Mouse (Mus musculus): ENCODE data around the gene Olfr223. TPM values are rescaled to one million over a fixed set of nuclear protein-coding genes. Genes with fewer than 3 reads are reported as not detected.

Gene Olfr223
- total and polyA plus RNA-seq, 3 experiments = not detected

- H3K36me3 ChIP-seq (replicated peaks) = no peaks in the 10 kb centered on the region
- no peaks in the 10 kb centered on the region for H3K9me3 ChIP-seq (replicated peaks)
- H3K4me1 ChIP-seq (ENCODE audit: insufficient read depth, low read depth, low read length) = no peaks in the 10 kb centered on the region
- H3K27me3 ChIP-seq (ENCODE audit: insufficient read depth, low read length) = peaks cover 30% of the 10 kb centered on the region
- DNase-seq (ENCODE audit: low spot score) (no peak), ATAC-seq (ENCODE audit: extremely low read depth, insufficient number of reproducible peaks, low FRiP score, poor library complexity, severe bottlenecking) (no peak)
- H3K4me3 ChIP-seq (ENCODE audit: low read depth, low read length) = no peak overlapping the region
- TF ChIP-seq GATA2 (IDR thresholded peaks at IDR 0.05; ENCODE audit: borderline replicate concordance, low read depth, low read length) = no peak
- no peak for TF ChIP-seq POLR2AphosphoS5 (IDR thresholded peaks at IDR 0.05; ENCODE audit: insufficient replicate concordance, low read depth, low read length)
- no peak for TF ChIP-seq GATA1 (IDR thresholded peaks at IDR 0.05; ENCODE audit: borderline replicate concordance, low read length)
- TF ChIP-seq CTCF (IDR thresholded peaks at IDR 0.05; ENCODE audit: low read depth, low read length) = no peak
- TF ChIP-seq TAL1 (conservative IDR thresholded peaks at IDR 0.05; ENCODE audit: low read depth, low read length) = no peak
Observed at GRCm38 (mm10) chr11:59544005-59544404, 49.1 kb downstream of the Olfr223 start.

- no peak overlapping the region for H3K4me3 ChIP-seq (ENCODE audit: low read depth, low read length)
- H3K27me3 ChIP-seq (ENCODE audit: insufficient read depth, low read length) = peaks cover 26% of the 10 kb centered on the region
- no peaks in the 10 kb centered on the region for H3K36me3 ChIP-seq (replicated peaks)
- no peak for ATAC-seq (ENCODE audit: extremely low read depth, insufficient number of reproducible peaks, low FRiP score, poor library complexity, severe bottlenecking)
- no peaks in the 10 kb centered on the region for H3K9me3 ChIP-seq (replicated peaks)
- TF ChIP-seq TAL1 (conservative IDR thresholded peaks at IDR 0.05; ENCODE audit: low read depth, low read length) (no peak), GATA2 (IDR thresholded peaks at IDR 0.05; ENCODE audit: borderline replicate concordance, low read depth, low read length) (no peak), POLR2AphosphoS5 (IDR thresholded peaks at IDR 0.05; ENCODE audit: insufficient replicate concordance, low read depth, low read length) (no peak), CTCF (IDR thresholded peaks at IDR 0.05; ENCODE audit: low read depth, low read length) (no peak), GATA1 (IDR thresholded peaks at IDR 0.05; ENCODE audit: borderline replicate concordance, low read length) (no peak)
- no peaks in the 10 kb centered on the region for H3K4me1 ChIP-seq (ENCODE audit: insufficient read depth, low read depth, low read length)
- DNase-seq (ENCODE audit: low spot score) = no peak
Observed at GRCm38 (mm10) chr11:59543376-59543775, 49.7 kb downstream of the Olfr223 start.

- Histone ChIP-seq H3K27me3 (ENCODE audit: insufficient read depth, low read length) (peaks cover 24% of the 10 kb centered on the region), H3K36me3 (replicated peaks) (no peaks in the 10 kb centered on the region), H3K4me3 (ENCODE audit: low read depth, low read length) (no peak overlapping the region), H3K4me1 (ENCODE audit: insufficient read depth, low read depth, low read length) (no peaks in the 10 kb centered on the region; the same call in 1 of the 2 replicates), H3K9me3 (replicated peaks) (no peaks in the 10 kb centered on the region)
- TF ChIP-seq TAL1 (conservative IDR thresholded peaks at IDR 0.05; ENCODE audit: low read depth, low read length) (no peak), CTCF (IDR thresholded peaks at IDR 0.05; ENCODE audit: low read depth, low read length) (no peak), GATA1 (IDR thresholded peaks at IDR 0.05; ENCODE audit: borderline replicate concordance, low read length) (no peak), GATA2 (IDR thresholded peaks at IDR 0.05; ENCODE audit: borderline replicate concordance, low read depth, low read length) (no peak), POLR2AphosphoS5 (IDR thresholded peaks at IDR 0.05; ENCODE audit: insufficient replicate concordance, low read depth, low read length) (no peak)
- ATAC-seq (ENCODE audit: extremely low read depth, insufficient number of reproducible peaks, low FRiP score, poor library complexity, severe bottlenecking) = no peak
- DNase-seq (ENCODE audit: low spot score) = no peak
Observed at GRCm38 (mm10) chr11:59542442-59542841, 50.6 kb downstream of the Olfr223 start.

GRCm38 (mm10) chr11:59541324-59541723 lies 51.8 kb downstream of the Olfr223 start, which contains the start of gene Nlrp3:
Gene Nlrp3 (plus strand): TSS chr11:59541568.
- H3K4me1 ChIP-seq (ENCODE audit: insufficient read depth, low read depth, low read length) = no peaks in the 10 kb centered on the region; the same call in 1 of the 2 replicates
- ATAC-seq (ENCODE audit: extremely low read depth, insufficient number of reproducible peaks, low FRiP score, poor library complexity, severe bottlenecking) = no peak

GRCm38 (mm10) chr11:59540123-59540522 lies 53.0 kb downstream of the Olfr223 start:
- TF ChIP-seq TAL1 (conservative IDR thresholded peaks at IDR 0.05; ENCODE audit: low read depth, low read length) = no peak
- TF ChIP-seq POLR2AphosphoS5 (IDR thresholded peaks at IDR 0.05; ENCODE audit: insufficient replicate concordance, low read depth, low read length) = no peak
- no peak for TF ChIP-seq GATA2 (IDR thresholded peaks at IDR 0.05; ENCODE audit: borderline replicate concordance, low read depth, low read length)
- no peak for TF ChIP-seq CTCF (IDR thresholded peaks at IDR 0.05; ENCODE audit: low read depth, low read length)
- TF ChIP-seq GATA1 (IDR thresholded peaks at IDR 0.05; ENCODE audit: borderline replicate concordance, low read length) = no peak
- Histone ChIP-seq H3K36me3 (replicated peaks) (no peaks in the 10 kb centered on the region), H3K4me1 (ENCODE audit: insufficient read depth, low read depth, low read length) (no peaks in the 10 kb centered on the region; the same call in 1 of the 2 replicates), H3K4me3 (ENCODE audit: low read depth, low read length) (no peak overlapping the region), H3K9me3 (replicated peaks) (0 out of 2 replicates have a peak, but pooled peaks cover 2% of the 10 kb centered on the region), H3K27me3 (ENCODE audit: insufficient read depth, low read length) (peaks cover 15% of the 10 kb centered on the region)
- DNase-seq (ENCODE audit: low spot score) (no peak), ATAC-seq (ENCODE audit: extremely low read depth, insufficient number of reproducible peaks, low FRiP score, poor library complexity, severe bottlenecking) (no peak)

More at GRCm38 (mm10) chr11:59541324-59541723, 51.8 kb downstream of the Olfr223 start, which contains the start of gene Nlrp3:
- TF ChIP-seq CTCF (IDR thresholded peaks at IDR 0.05; ENCODE audit: low read depth, low read length) (no peak), GATA1 (IDR thresholded peaks at IDR 0.05; ENCODE audit: borderline replicate concordance, low read length) (no peak), TAL1 (conservative IDR thresholded peaks at IDR 0.05; ENCODE audit: low read depth, low read length) (no peak), POLR2AphosphoS5 (IDR thresholded peaks at IDR 0.05; ENCODE audit: insufficient replicate concordance, low read depth, low read length) (no peak), GATA2 (IDR thresholded peaks at IDR 0.05; ENCODE audit: borderline replicate concordance, low read depth, low read length) (no peak)
- Histone ChIP-seq H3K9me3 (replicated peaks) (0 out of 2 replicates have a peak, but pooled peaks cover 2% of the 10 kb centered on the region), H3K27me3 (ENCODE audit: insufficient read depth, low read length) (peaks cover 21% of the 10 kb centered on the region), H3K4me3 (ENCODE audit: low read depth, low read length) (no peak within 1 kb of the TSS), H3K36me3 (replicated peaks) (no peaks in the 10 kb centered on the region)
- DNase-seq (ENCODE audit: low spot score) = no peak

Other genes starting within 250 kb of the Olfr223 start
- gene Prss38, start 217.6 kb downstream of the Olfr223 start, total RNA-seq (2014; fragmentation: Nextera tagmentation) = 0.68 TPM in 1 of 2 replicates, not detected in the other
- not detected in 2 replicates for gene Prss38, start 217.6 kb downstream of the Olfr223 start, total RNA-seq (2017)
- not detected in 2 replicates for gene Prss38, start 217.6 kb downstream of the Olfr223 start, polyA plus RNA-seq (2012)
- 11.7 and 14.8 TPM in 2 replicates for gene Jmjd4, start 143.2 kb downstream of the Olfr223 start, total RNA-seq (2014; fragmentation: Nextera tagmentation)
- gene Jmjd4, start 143.2 kb downstream of the Olfr223 start, total RNA-seq (2017) = 10.7 and 12.9 TPM in 2 replicates
- 7.4 and 8.4 TPM in 2 replicates for gene Jmjd4, start 143.2 kb downstream of the Olfr223 start, polyA plus RNA-seq (2012)
- gene Snap47, start 142.1 kb downstream of the Olfr223 start, total RNA-seq (2014; fragmentation: Nextera tagmentation) = 27.9 and 29.4 TPM in 2 replicates
- 34.9 and 35.7 TPM in 2 replicates for gene Snap47, start 142.1 kb downstream of the Olfr223 start, total RNA-seq (2017)
- gene Snap47, start 142.1 kb downstream of the Olfr223 start, polyA plus RNA-seq (2012) = 10.2 and 13.3 TPM in 2 replicates
- gene Zfp867, start 120.8 kb downstream of the Olfr223 start, total RNA-seq (2014; fragmentation: Nextera tagmentation) = 4.5 and 4.7 TPM in 2 replicates
- gene Zfp867, start 120.8 kb downstream of the Olfr223 start, total RNA-seq (2017) = 3.0 and 4.2 TPM in 2 replicates
- gene Zfp867, start 120.8 kb downstream of the Olfr223 start, polyA plus RNA-seq (2012) = 0.03 and 0.07 TPM in 2 replicates
- 48.6 and 48.9 TPM in 2 replicates for gene Zkscan17, start 66.5 kb downstream of the Olfr223 start, total RNA-seq (2014; fragmentation: Nextera tagmentation)
- 14.1 and 15.3 TPM in 2 replicates for gene Zkscan17, start 66.5 kb downstream of the Olfr223 start, total RNA-seq (2017)
- gene Zkscan17, start 66.5 kb downstream of the Olfr223 start, polyA plus RNA-seq (2012) = 87.9 and 89.8 TPM in 2 replicates
- gene Nlrp3, start 51.7 kb downstream of the Olfr223 start, total RNA-seq (2014; fragmentation: Nextera tagmentation) = not detected in 2 replicates
- 0.12 and 0.71 TPM in 2 replicates for gene Nlrp3, start 51.7 kb downstream of the Olfr223 start, total RNA-seq (2017)
- not detected in 2 replicates for gene Nlrp3, start 51.7 kb downstream of the Olfr223 start, polyA plus RNA-seq (2012)
- not detected in 2 replicates for gene Olfr222, start 17.1 kb downstream of the Olfr223 start, total RNA-seq (2014; fragmentation: Nextera tagmentation)
- not detected in 2 replicates for gene Olfr222, start 17.1 kb downstream of the Olfr223 start, total RNA-seq (2017)
- gene Olfr222, start 17.1 kb downstream of the Olfr223 start, polyA plus RNA-seq (2012) = not detected in 2 replicates
- 27.6 and 32.2 TPM in 2 replicates for gene Mprip, start 68.0 kb upstream of the Olfr223 start, total RNA-seq (2014; fragmentation: Nextera tagmentation)
- gene Mprip, start 68.0 kb upstream of the Olfr223 start, total RNA-seq (2017) = 55.8 and 60.1 TPM in 2 replicates
- gene Mprip, start 68.0 kb upstream of the Olfr223 start, polyA plus RNA-seq (2012) = 43.3 and 43.4 TPM in 2 replicates
- not detected in 2 replicates for gene Pld6, start 194.4 kb upstream of the Olfr223 start, total RNA-seq (2014; fragmentation: Nextera tagmentation)
- not detected in 2 replicates for gene Pld6, start 194.4 kb upstream of the Olfr223 start, total RNA-seq (2017)
- not detected in 2 replicates for gene Pld6, start 194.4 kb upstream of the Olfr223 start, polyA plus RNA-seq (2012)
- gene Flcn, start 216.7 kb upstream of the Olfr223 start, total RNA-seq (2014; fragmentation: Nextera tagmentation) = 40.0 and 54.7 TPM in 2 replicates
- gene Flcn, start 216.7 kb upstream of the Olfr223 start, total RNA-seq (2017) = 60.9 and 69.8 TPM in 2 replicates
- gene Flcn, start 216.7 kb upstream of the Olfr223 start, polyA plus RNA-seq (2012) = 31.2 and 34.9 TPM in 2 replicates
- 14.0 and 15.7 TPM in 2 replicates for gene Nt5m, start 246.2 kb upstream of the Olfr223 start, total RNA-seq (2014; fragmentation: Nextera tagmentation)
- gene Nt5m, start 246.2 kb upstream of the Olfr223 start, total RNA-seq (2017) = 19.3 and 20.2 TPM in 2 replicates
- gene Nt5m, start 246.2 kb upstream of the Olfr223 start, polyA plus RNA-seq (2012) = 11.7 and 14.0 TPM in 2 replicates
- 157 and 165 TPM in 2 replicates for gene Cops3, start 246.5 kb upstream of the Olfr223 start, total RNA-seq (2014; fragmentation: Nextera tagmentation)
- gene Cops3, start 246.5 kb upstream of the Olfr223 start, total RNA-seq (2017) = 231 and 247 TPM in 2 replicates
- 15.2 and 20.8 TPM in 2 replicates for gene Cops3, start 246.5 kb upstream of the Olfr223 start, polyA plus RNA-seq (2012)

Measured in G1E (cell line).